Mouse (Mus musculus): ENCODE data around the gene Shmt2. TPM values are rescaled to one million over a fixed set of nuclear protein-coding genes. Genes with fewer than 3 reads are reported as not detected.

Gene Shmt2
- total RNA-seq, 2 experiments from 2014 or later, result 102 to 126 TPM

GRCm38 (mm10) chr10:127513501-127514091 is 8.6 kb downstream of the Shmt2 start:
- no peak for ATAC-seq (replicated peaks; ENCODE audit: poor library complexity, severe bottlenecking)

GRCm38 (mm10) chr10:127512813-127513212 is 9.4 kb downstream of the Shmt2 start:
- peak; percentile 69 for ATAC-seq (replicated peaks; ENCODE audit: poor library complexity, severe bottlenecking)

GRCm38 (mm10) chr10:127512307-127512666 is 10.0 kb downstream of the Shmt2 start:
- ATAC-seq (replicated peaks; ENCODE audit: poor library complexity, severe bottlenecking), result no peak

GRCm38 (mm10) chr10:127511634-127512306 is 10.5 kb downstream of the Shmt2 start:
- peak; percentile 10; the same call in 1 of the 2 replicates for ATAC-seq (replicated peaks; ENCODE audit: poor library complexity, severe bottlenecking)

- no peak for ATAC-seq (replicated peaks; ENCODE audit: poor library complexity, severe bottlenecking)
These were observed 11.2 kb downstream of the Shmt2 start for GRCm38 (mm10) chr10:127510895-127511617.

- ATAC-seq (replicated peaks; ENCODE audit: poor library complexity, severe bottlenecking), result no peak
These were observed 12.2 kb downstream of the Shmt2 start for GRCm38 (mm10) chr10:127509837-127510701.

- ATAC-seq (replicated peaks; ENCODE audit: poor library complexity, severe bottlenecking), result peak; percentile 46
These were observed 13.0 kb downstream of the Shmt2 start for GRCm38 (mm10) chr10:127509051-127509836.

GRCm38 (mm10) chr10:127508239-127508638 is 14.0 kb downstream of the Shmt2 start:
- ATAC-seq (replicated peaks; ENCODE audit: poor library complexity, severe bottlenecking), result peak; percentile 58

- ATAC-seq (replicated peaks; ENCODE audit: poor library complexity, severe bottlenecking), result no peak
These were observed 21.1 kb downstream of the Shmt2 start, which contains the start of gene Stac3 for GRCm38 (mm10) chr10:127500894-127501893. Stac3 (plus strand) TSS chr10:127501686.

- ATAC-seq (replicated peaks; ENCODE audit: poor library complexity, severe bottlenecking), result no peak
These were observed 22.2 kb downstream of the Shmt2 start for GRCm38 (mm10) chr10:127500042-127500441.

GRCm38 (mm10) chr10:127499516-127499915 is 22.7 kb downstream of the Shmt2 start:
- no peak for ATAC-seq (replicated peaks; ENCODE audit: poor library complexity, severe bottlenecking)

GRCm38 (mm10) chr10:127496156-127496555 is 26.1 kb downstream of the Shmt2 start:
- ATAC-seq (replicated peaks; ENCODE audit: poor library complexity, severe bottlenecking), result no peak

- no peak for ATAC-seq (replicated peaks; ENCODE audit: poor library complexity, severe bottlenecking)
These were observed 30.1 kb downstream of the Shmt2 start for GRCm38 (mm10) chr10:127492118-127492517.

- no peak for ATAC-seq (replicated peaks; ENCODE audit: poor library complexity, severe bottlenecking)
These were observed 31.1 kb downstream of the Shmt2 start for GRCm38 (mm10) chr10:127491128-127491512.

GRCm38 (mm10) chr10:127490160-127491127 is 31.8 kb downstream of the Shmt2 start:
- ATAC-seq (replicated peaks; ENCODE audit: poor library complexity, severe bottlenecking), result no peak

GRCm38 (mm10) chr10:127488856-127489255 is 33.4 kb downstream of the Shmt2 start:
- ATAC-seq (replicated peaks; ENCODE audit: poor library complexity, severe bottlenecking), result no peak

GRCm38 (mm10) chr10:127485235-127485634 is 37.0 kb downstream of the Shmt2 start:
- ATAC-seq (replicated peaks; ENCODE audit: poor library complexity, severe bottlenecking), result no peak
